Mouse (Mus musculus) gastrocnemius, postnatal 14 days (tissue): Measurements from ENCODE around the gene Clec2i. TPM values are rescaled to one million over a fixed set of nuclear protein-coding genes. Genes with fewer than 3 reads are reported as not detected.

Experiments
- DNase-seq: peaks from one replicate; pipeline ENCODE4 v3.0.0; 2021; ENCODE audit warnings: mixed read lengths
- intact Hi-C: fragments of 180-260 bp; cut with DNase I; formaldehyde crosslinking; loops from one replicate; pipeline ENCODE4 v1.15.1; 2025; ENCODE audit warnings: low total_unique reads
- microRNA-seq, 2 experiments: library from miRNA; unstranded; fragments of <30 nt; microRNA quantifications; one replicate each; pipeline ENCODE4 v1.2.0; 2021
- total RNA-seq, 2 experiments: library from RNA; stranded (reverse); gene quantifications; 2 replicates each; pipeline ENCODE4 v1.2.3; 2021

Clec2i gene
- total RNA-seq, 2 experiments from 2014 or later = not detected

DNA sequence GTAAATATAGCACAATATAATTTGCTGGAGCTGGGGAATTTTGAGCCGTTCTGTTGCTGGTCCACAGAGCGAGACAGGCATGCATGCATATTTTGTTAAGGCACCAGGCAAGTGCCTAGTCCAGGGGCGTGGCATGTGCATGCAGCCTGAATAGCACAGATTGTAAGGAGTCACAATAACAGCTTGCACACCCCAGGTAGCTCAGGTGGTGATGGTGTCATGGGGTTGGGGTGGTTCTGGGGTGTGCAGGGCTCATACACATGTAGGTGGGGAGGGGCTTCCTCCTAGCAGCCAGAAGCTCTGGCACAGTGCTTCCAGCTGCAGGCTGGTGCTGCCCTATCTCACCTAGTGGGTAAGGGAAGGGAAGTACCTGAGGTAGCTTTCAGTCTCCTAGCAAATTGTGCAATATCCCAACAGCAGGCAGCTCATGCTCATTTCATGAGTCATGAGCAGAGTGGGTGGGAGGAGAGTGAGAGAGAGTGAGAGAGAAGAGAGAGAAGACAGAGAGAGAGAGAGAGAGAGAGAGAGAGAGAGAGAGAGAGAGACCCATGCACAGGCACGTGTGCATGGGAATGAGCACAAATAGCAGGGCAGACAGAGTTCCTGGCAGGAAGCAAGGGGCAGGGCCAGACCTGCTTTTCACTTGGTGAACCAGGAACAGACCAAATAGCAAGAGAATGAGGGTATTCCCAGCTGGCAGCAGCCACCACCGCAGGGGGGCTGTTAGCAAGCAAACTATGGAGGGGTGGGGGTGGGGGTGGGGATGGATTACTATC, 54.4 kb downstream of the Clec2i start:
- no peak for DNase-seq
- intact Hi-C loops = no loop called here

DNA sequence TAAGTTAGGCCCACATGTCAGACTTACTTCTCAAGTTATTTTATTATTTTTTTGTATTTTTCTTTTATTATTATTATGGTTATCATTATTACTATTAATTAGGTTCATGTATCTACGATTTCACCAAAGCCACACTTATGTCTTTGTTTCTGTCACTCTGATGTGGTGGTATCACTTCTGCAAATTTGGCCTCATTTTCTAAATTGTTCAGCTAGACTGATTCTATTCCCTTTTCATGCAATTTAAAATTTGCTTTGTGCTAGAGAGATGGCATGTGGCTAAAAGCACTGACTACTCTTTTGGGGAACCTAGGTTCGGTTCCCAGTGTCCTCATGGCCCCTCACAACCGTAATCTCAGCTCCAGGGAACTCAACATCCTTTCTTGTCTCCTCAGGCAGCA, 58.2 kb downstream of the Clec2i start:
- DNase-seq = no peak

More for the DNA sequence above, 58.2 kb downstream of the Clec2i start:
- intact Hi-C loops = no loop called here

Small RNAs within 50 kb of the gene (microRNA-seq; reads per million reads assigned to microRNA genes)
- gene Gm27336 = 0 reads per million in 2 experiments

Other genes with a start within 250 kb of the Clec2i start
- gene Clec2h, start 225.2 kb upstream of the Clec2i start, total RNA-seq = not detected
- not detected for gene Klrb1, start 164.5 kb upstream of the Clec2i start, total RNA-seq
- under 1 TPM in 1 of 2 experiments, not detected in 1; 0.14 TPM for gene Klrb1c, start 98.4 kb upstream of the Clec2i start, total RNA-seq
- not detected for gene Gm44511, start 61.3 kb upstream of the Clec2i start, total RNA-seq
- not detected for gene Klrb1b, start 61.3 kb upstream of the Clec2i start, total RNA-seq
- under 1 TPM in 1 of 2 experiments, not detected in 1; 0.13 TPM for gene BC035044, start 3.5 kb downstream of the Clec2i start, total RNA-seq
- 1 to 10 TPM; 2.0 to 3.6 TPM for gene Clec2g, start 46.8 kb downstream of the Clec2i start, total RNA-seq
- gene Klrb1f, start 158.3 kb downstream of the Clec2i start, total RNA-seq = not detected
- under 1 TPM; 0.25 to 0.35 TPM for gene Clec2e, start 213.3 kb downstream of the Clec2i start, total RNA-seq